Mouse (Mus musculus) CD4-positive, CD25-positive, alpha-beta regulatory T cell, adult 2 months (primary cell): ENCODE results near the gene Emd.

Experiments used
- DNase-seq: peaks from one replicate; pipeline ENCODE4 v3.0.0-alpha.2; 2012; ENCODE audit warnings: low read depth, low spot score

The Emd gene

GRCm38 (mm10) chrX:74273422-74274322 lies 19.2 kb downstream of the Emd start:
- DNase-seq, result no peak

- DNase-seq, result no peak
These were observed 23.4 kb downstream of the Emd start for GRCm38 (mm10) chrX:74277916-74278315.

- no peak for DNase-seq
These were observed 26.7 kb downstream of the Emd start for GRCm38 (mm10) chrX:74281041-74281731.

GRCm38 (mm10) chrX:74281732-74282394 lies 27.4 kb downstream of the Emd start, which contains the start of the genes Taz and Dnase1l1:
TSS of gene Taz (plus strand) at chrX:74281912.
TSS of gene Dnase1l1 (minus strand) at chrX:74282337.
- peak; percentile 68 for DNase-seq

GRCm38 (mm10) chrX:74282395-74283091 lies 28.1 kb downstream of the Emd start:
- DNase-seq, result peak; percentile 92

GRCm38 (mm10) chrX:74283092-74283437 lies 28.6 kb downstream of the Emd start:
- peak; percentile 13 for DNase-seq

- DNase-seq, result no peak
These were observed 38.9 kb downstream of the Emd start for GRCm38 (mm10) chrX:74293431-74293830.

GRCm38 (mm10) chrX:74296538-74297448 lies 42.3 kb downstream of the Emd start, which contains the start of gene Atp6ap1:
TSS of gene Atp6ap1 (plus strand) at chrX:74297097.
- DNase-seq, result peak; percentile 94

GRCm38 (mm10) chrX:74298348-74298747 lies 43.9 kb downstream of the Emd start:
- DNase-seq, result no peak

GRCm38 (mm10) chrX:74299721-74300120 lies 45.2 kb downstream of the Emd start:
- DNase-seq, result no peak

GRCm38 (mm10) chrX:74304867-74305700 lies 50.6 kb downstream of the Emd start, which contains the start of gene Gdi1:
TSS of gene Gdi1 (plus strand) at chrX:74304998.
- peak; percentile 89 for DNase-seq
